Mouse (Mus musculus) c-Kit-negative CD71-positive TER-119-positive erythroid progenitor cells, embryonic 14.5 days (primary cell): ENCODE measurements around the gene Tmbim7.

Experiments
- DNase-seq: peaks from one replicate; pipeline ENCODE4 v3.0.0-alpha.2; 2013; ENCODE audit warnings: low read depth, low spot score

Gene Tmbim7

GRCm38 (mm10) chr5:3665225-3665624 is 14.2 kb downstream of the Tmbim7 start:
- DNase-seq = no peak

GRCm38 (mm10) chr5:3666585-3666984 is 15.6 kb downstream of the Tmbim7 start:
- no peak for DNase-seq

- DNase-seq = no peak
Observed at GRCm38 (mm10) chr5:3669938-3670554, 19.1 kb downstream of the Tmbim7 start.

- DNase-seq = no peak
Observed at GRCm38 (mm10) chr5:3688298-3688697, 37.3 kb downstream of the Tmbim7 start.

GRCm38 (mm10) chr5:3691283-3691682 is 40.3 kb downstream of the Tmbim7 start:
- DNase-seq = no peak

GRCm38 (mm10) chr5:3692956-3693355 is 42.0 kb downstream of the Tmbim7 start:
- no peak for DNase-seq

GRCm38 (mm10) chr5:3695191-3695590 is 44.2 kb downstream of the Tmbim7 start:
- DNase-seq = no peak

- no peak for DNase-seq
Observed at GRCm38 (mm10) chr5:3696031-3696430, 45.0 kb downstream of the Tmbim7 start.

- no peak for DNase-seq
Observed at GRCm38 (mm10) chr5:3700025-3700424, 49.0 kb downstream of the Tmbim7 start.

- no peak for DNase-seq
Observed at GRCm38 (mm10) chr5:3702180-3702579, 51.2 kb downstream of the Tmbim7 start.

GRCm38 (mm10) chr5:3715800-3716199 is 64.8 kb downstream of the Tmbim7 start:
- no peak for DNase-seq

- DNase-seq = no peak
Observed at GRCm38 (mm10) chr5:3719371-3719770, 68.4 kb downstream of the Tmbim7 start.

GRCm38 (mm10) chr5:3722873-3723272 is 71.9 kb downstream of the Tmbim7 start:
- no peak for DNase-seq

GRCm38 (mm10) chr5:3723415-3723814 is 72.4 kb downstream of the Tmbim7 start:
- DNase-seq = no peak

GRCm38 (mm10) chr5:3725491-3725890 is 74.5 kb downstream of the Tmbim7 start:
- no peak for DNase-seq

- no peak for DNase-seq
Observed at GRCm38 (mm10) chr5:3728820-3729219, 77.8 kb downstream of the Tmbim7 start.
